Mouse (Mus musculus) adipose tissue, adult 10 weeks (tissue): ENCODE data around the gene Urgcp. TPM values are rescaled to one million over a fixed set of nuclear protein-coding genes. Genes with fewer than 3 reads are reported as not detected.

Experiments used
- polyA plus RNA-seq: library from polyadenylated mRNA; stranded (reverse); fragments of 350-450 nt; fragmentation: Illumina TruSeq; extraction: RNeasy Lipid Tissue Mini Kit (QIAGEN cat#74804); gene quantifications from one replicate; pipeline ENCODE4 v1.2.3, GENCODE M21; 2014; ENCODE audit warnings: low read depth, low replicate concordance

Gene Urgcp
- 17.5 TPM for polyA plus RNA-seq

DNA sequence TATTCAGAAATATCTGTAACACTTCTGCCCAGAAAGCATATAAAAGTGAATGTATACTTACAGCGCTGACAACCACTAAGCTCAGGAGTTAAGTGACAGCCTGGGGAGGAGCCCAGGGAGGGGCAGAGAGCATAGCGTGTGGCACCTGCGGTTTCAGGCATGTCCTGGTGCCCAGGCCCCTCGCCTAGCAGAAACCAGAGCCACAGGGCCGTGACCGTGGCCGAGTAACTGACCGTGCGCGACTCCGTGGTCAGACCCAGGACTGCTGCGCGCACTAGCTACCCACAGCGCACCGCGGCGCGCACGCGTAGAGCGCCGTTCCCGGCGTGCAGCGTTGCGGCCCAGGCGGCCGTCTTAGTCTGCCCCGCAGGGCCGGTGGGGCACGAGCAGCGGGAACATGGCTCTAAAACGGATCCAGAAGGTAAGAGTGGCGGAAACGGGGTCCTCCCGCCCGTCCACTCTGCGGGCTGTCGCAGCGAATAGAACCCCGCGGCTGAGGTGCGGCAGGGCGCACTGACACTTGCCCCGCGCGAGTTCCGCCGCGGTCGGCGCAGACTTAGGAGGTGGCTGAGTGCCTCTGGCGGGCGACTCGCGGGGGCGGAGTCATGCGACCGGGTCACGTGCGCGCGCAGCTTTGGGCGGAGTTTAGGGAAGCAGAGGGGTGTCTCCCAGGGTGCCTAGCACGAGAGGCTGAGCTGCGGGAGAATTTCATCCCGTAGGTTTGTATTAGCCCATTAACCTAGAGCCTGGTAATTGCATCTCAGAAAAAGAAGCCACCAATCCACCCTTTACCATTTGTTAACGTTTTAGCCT is at the start of gene Urgcp:
Gene Urgcp, minus strand, starts transcription at position 557 of the 813 bp plus-strand sequence.

GRCm38 (mm10) chr11:5803551-5803981 is 41.4 kb upstream of the Urgcp start, which contains the start of gene Pgam2:
Gene Pgam2 (minus strand): TSS chr11:5803733.

DNA sequence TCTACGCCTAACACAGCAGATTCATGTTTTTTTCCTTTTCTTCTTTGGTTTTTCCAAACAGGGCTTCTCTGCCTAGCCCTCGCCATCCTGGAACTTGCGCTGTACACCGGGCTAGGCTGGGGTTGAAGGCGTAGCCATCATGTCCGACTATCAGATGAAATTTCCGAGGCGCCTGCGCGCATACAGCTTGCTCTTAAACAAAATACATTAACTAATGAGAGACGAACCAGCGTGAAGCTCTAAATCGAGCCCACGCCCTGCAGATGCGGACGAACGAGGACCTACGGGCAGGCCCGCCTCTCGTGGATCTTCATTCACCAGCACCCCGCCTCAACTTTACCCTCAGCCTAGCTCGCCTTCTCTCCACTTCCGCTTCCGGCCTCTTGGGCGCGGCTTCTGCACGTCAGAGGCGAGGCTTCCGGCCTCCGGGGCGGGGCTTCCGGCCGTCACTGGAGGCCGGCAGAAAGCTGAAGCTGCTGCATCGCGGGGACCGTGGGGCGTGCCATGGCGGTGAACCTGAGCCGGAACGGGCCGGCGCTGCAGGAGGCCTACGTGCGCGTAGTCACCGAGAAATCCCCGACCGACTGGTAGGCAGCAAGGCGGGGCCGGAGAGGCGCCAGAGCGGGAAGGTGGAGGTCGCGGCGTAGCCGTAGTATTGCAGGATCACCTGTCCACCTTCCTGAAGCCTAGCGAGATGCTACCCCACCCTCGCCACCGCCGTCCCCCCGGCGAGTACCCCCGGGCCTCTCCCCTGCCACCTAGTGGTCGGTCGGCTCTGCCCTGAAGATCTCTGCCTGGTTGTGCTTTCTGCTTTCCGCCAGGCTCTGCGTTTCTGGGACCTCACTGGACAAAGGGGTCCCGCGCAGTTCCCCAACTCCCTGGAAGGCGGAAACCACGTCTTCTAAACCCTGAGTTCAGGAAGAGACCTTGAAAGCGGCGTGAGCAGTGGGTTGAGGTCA is 26.2 kb upstream of the Urgcp start, which contains the start of gene Dbnl:
Gene Dbnl, plus strand, starts transcription at position 433 of the 959 bp plus-strand sequence.

DNA sequence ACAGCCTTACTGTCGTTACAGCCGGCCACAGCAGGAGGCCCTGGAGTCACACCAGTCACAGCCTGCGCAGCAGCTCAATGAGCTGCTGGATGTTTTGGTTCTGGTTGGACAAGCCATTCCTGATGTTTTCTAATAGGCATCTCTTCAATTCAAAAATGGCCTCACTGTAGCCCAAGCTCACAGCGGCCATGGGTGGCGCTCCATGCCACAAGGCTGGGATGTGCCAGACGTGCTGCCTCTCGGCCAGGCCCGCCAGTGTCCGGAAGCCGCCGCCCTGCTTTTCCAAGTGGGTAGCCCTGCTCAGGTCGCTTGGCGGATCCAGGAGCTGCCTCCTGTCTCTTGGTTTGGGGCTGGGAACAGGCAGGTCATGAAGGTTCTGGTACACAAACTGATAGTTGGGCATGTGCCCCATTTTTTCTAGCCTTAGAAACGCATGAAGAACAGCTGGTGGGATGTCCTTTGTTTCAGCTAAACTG is 46.5 kb downstream of the Urgcp start, which contains the start of gene Mrps24:
Gene Mrps24, minus strand, starts transcription at position 51 of the 476 bp plus-strand sequence.

Other genes with a start within 250 kb of the Urgcp start
- gene Xbp1, start 241.7 kb downstream of the Urgcp start, polyA plus RNA-seq: 191 TPM
- gene Ccdc117, start 220.2 kb downstream of the Urgcp start, polyA plus RNA-seq: 16.7 TPM
- 5.1 TPM for gene Ankrd36, start 192.7 kb downstream of the Urgcp start, polyA plus RNA-seq
- gene Mrps24, start 46.7 kb downstream of the Urgcp start, polyA plus RNA-seq: 55.5 TPM
- 52.9 TPM for gene Dbnl, start 26.1 kb upstream of the Urgcp start, polyA plus RNA-seq
- gene Pgam2, start 41.4 kb upstream of the Urgcp start, polyA plus RNA-seq: 28.0 TPM
- 13.6 TPM for gene Polm, start 75.6 kb upstream of the Urgcp start, polyA plus RNA-seq
- gene Aebp1, start 99.6 kb upstream of the Urgcp start, polyA plus RNA-seq: 99.7 TPM
- 26.6 TPM for gene Pold2, start 115.9 kb upstream of the Urgcp start, polyA plus RNA-seq
- 1.3 TPM for gene Myl7, start 136.4 kb upstream of the Urgcp start, polyA plus RNA-seq
- 2.7 TPM for gene Gck, start 187.7 kb upstream of the Urgcp start, polyA plus RNA-seq
- 83.1 TPM for gene Ykt6, start 193.3 kb upstream of the Urgcp start, polyA plus RNA-seq